Mouse (Mus musculus) E14TG2a.4 (cell line): ENCODE results near the gene Rmi1.

Experiments used
- CTCF ChIP-seq: conservative IDR thresholded peaks from 2 replicates; pipeline ENCODE4 v1.5.1; 2014; ENCODE audit warnings: low read length
- NANOG ChIP-seq: IDR thresholded peaks from 2 replicates; pipeline ENCODE4 v1.6.1; 2014; ENCODE audit warnings: borderline replicate concordance, low read length, mixed read lengths
- POU5F1 ChIP-seq: IDR thresholded peaks from 2 replicates; pipeline ENCODE4 v1.6.1; 2014; ENCODE audit warnings: low read length, borderline replicate concordance

DNA sequence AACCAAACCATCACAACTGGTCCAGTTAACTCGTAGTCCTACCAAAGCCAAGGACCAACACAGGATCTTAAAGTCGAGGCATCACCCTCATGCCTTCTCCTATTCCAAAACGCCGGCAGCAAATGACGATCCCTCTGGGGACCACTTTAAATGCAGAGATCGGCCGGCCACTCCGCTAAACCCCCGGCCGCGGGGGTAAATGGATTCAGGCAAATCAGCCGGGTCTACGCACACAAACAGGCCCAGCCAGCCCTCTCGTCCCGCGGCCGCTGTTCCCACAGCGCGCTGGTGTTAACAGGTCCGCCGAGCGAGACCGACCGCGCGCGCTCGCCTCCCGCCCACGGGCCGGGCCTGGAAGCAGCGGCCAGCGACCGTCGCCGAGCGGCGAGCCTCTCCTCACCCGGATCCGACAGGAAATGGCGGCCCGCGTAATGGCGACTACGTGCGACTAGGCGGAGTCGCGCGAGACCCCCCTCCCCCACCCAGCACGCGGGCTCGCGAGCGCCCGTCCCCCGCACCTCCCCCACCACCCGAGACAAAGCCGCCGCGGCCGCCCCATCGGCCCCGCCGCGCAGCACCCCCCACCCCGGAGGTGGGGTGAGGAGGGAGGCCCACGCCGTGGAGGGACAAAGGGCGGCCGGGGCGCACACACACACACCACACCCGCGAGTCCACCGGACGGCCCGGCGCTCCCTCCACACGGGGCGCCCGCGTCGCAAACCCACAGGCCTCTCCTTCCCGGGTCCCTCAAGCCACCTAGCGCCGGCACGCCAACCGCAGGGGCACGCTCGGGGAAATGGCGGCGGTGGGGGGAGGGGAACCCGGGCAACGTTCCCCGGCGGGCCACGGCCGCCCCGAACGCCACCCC is 679 bp upstream of the Rmi1 start:
- TF ChIP-seq CTCF, result no peak
- no peak for TF ChIP-seq NANOG
- no peak for TF ChIP-seq POU5F1
